24 mouse cellular contexts compared by ENCODE assay signal in the genomic region with DNA sequence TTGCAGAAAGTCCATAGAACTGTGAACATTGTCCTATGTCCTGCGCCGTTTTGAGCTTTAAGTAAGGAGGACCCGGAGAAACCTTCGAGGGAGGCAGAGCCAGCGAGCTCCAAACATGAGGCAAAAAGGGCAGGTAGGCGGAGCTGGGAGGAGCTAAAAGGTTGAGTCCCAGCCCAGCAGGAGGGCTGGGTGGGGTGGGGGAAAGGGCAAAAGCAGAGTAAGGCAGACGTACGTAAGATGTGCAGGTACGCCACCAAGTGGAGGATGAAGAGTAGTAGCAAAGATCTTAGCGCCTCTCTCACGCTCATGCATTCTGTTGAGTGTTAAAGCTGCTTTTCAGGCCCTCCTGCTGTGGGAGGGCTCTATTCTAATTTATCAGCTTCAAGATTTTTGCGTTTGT. TPM values are rescaled to one million over a fixed set of nuclear protein-coding genes. Genes with fewer than 3 reads are reported as not detected.
"Had no signal": no experiment of that assay in that cellular context is flagged by ENCODE, and none has a peak within 500 bp of the region (broad histone marks: within the 10 kb centered on the region; RNA-seq: fewer than 3 reads in every experiment).

A gene (minus strand): TSS at position 119 of the 400 bp plus-strand sequence.

- H3K27me3 ChIP-seq: kidney, embryonic 15.5 days; liver, embryonic 13.5 days; midbrain, embryonic 15.5 days; neural tube, embryonic 12.5 days; neural tube, embryonic 15.5 days; stomach, embryonic 15.5 days had no signal

- H3K4me1 ChIP-seq: kidney, embryonic 15.5 days; liver, embryonic 13.5 days; midbrain, embryonic 15.5 days; neural tube, embryonic 12.5 days; neural tube, embryonic 15.5 days; stomach, embryonic 15.5 days had no signal

- H3K27ac ChIP-seq: kidney, embryonic 15.5 days; left cerebral cortex, adult 2 months; liver, embryonic 13.5 days; midbrain, embryonic 15.5 days; neural tube, embryonic 12.5 days; neural tube, embryonic 15.5 days; stomach, embryonic 15.5 days had no signal

- H3K36me3 ChIP-seq: kidney, embryonic 15.5 days; liver, embryonic 13.5 days; midbrain, embryonic 15.5 days; neural tube, embryonic 12.5 days; neural tube, embryonic 15.5 days; stomach, embryonic 15.5 days had no signal

- H3K4me3 ChIP-seq: kidney, embryonic 15.5 days; left cerebral cortex, adult 2 months; liver, embryonic 13.5 days; midbrain, embryonic 15.5 days; neural tube, embryonic 12.5 days; neural tube, embryonic 15.5 days; stomach, embryonic 15.5 days had no signal

- DNase-seq: kidney, adult 8-10 months; kidney, postnatal 10 days; kidney, postnatal 36 days; layer of hippocampus, postnatal 36 days; liver, embryonic 13.5 days; lung, adult 2 months; lung, postnatal 14 days; lung, postnatal 4 days; retina, postnatal 1 day; right cerebral cortex, postnatal 25 days; spleen, adult 18-20 months; thymus, adult 2 months; thymus, postnatal 25 days had no signal

RNA-seq across cellular contexts. Expression of the gene that starts here (rescaled TPM):
- polyA plus RNA-seq: kidney, embryonic 15.5 days; limb, embryonic 11.5 days; liver, adult 2 months; liver, embryonic 13.5 days; liver, embryonic 16.5 days; lung, embryonic 16.5 days; midbrain, embryonic 11.5 days; midbrain, embryonic 15.5 days; neural tube, embryonic 12.5 days; neural tube, embryonic 15.5 days; stomach, embryonic 15.5 days had no signal
